Mouse (Mus musculus) limb, embryonic 12.5 days (tissue): ENCODE results near the gene Lyrm2. TPM values are rescaled to one million over a fixed set of nuclear protein-coding genes. Genes with fewer than 3 reads are reported as not detected.

Source experiments
- ATAC-seq: fragments of 200-750 bp; cut with Nextera tagmentation; 2 replicates; pipeline ENCODE4 v1.8.0; 2017; ENCODE audit warnings: low read depth, moderate TSS enrichment; ENCODE audit not compliant: insufficient number of reproducible peaks, insufficient read depth, low FRiP score, low TSS enrichment
- H3K27ac ChIP-seq: fragments of 300-500 bp; sonication (generic); 2 replicates; pipeline ENCODE4 v1.5.1; 2016; ENCODE audit warnings: mild to moderate bottlenecking, moderate library complexity
- H3K27me3 ChIP-seq: fragments of 300-500 bp; sonication (generic); 2 replicates; pipeline ENCODE4 v1.6.1; 2016; ENCODE audit warnings: mild to moderate bottlenecking, moderate library complexity
- H3K36me3 ChIP-seq: fragments of 300-500 bp; sonication (generic); 2 replicates; pipeline ENCODE4 v1.6.1; 2016; ENCODE audit warnings: mild to moderate bottlenecking, moderate library complexity
- H3K4me1 ChIP-seq: fragments of 300-500 bp; sonication (generic); replicated peaks from 2 replicates; pipeline ENCODE4 v1.6.1; 2016
- H3K4me2 ChIP-seq: fragments of 300-500 bp; sonication (generic); 2 replicates; pipeline ENCODE4 v1.6.1; 2016; ENCODE audit warnings: mild to moderate bottlenecking, moderate library complexity
- H3K4me3 ChIP-seq: fragments of 300-500 bp; sonication (generic); replicated peaks from 2 replicates; pipeline ENCODE4 v1.5.1; 2016; ENCODE audit warnings: mild to moderate bottlenecking
- H3K9ac ChIP-seq: fragments of 300-500 bp; sonication (generic); replicated peaks from 2 replicates; pipeline ENCODE4 v1.6.1; 2016; ENCODE audit warnings: mild to moderate bottlenecking, moderate library complexity
- H3K9me3 ChIP-seq: fragments of 300-500 bp; sonication (generic); 2 replicates; pipeline ENCODE4 v1.6.1; 2016; ENCODE audit warnings: mild to moderate bottlenecking, moderate library complexity
- WGBS: fragments of 180-500 bp; shearing (Covaris S2); methylation state at CpG from one replicate; pipeline ENCODE4 v1.1.7; 2016; 5-methylcytosine and 5-hydroxymethylcytosine counted together
- polyA plus RNA-seq: library from polyadenylated mRNA; unstranded; fragments of >200 nt; fragmentation: Nextera tagmentation; extraction: Ambion mirVana; gene quantifications from 2 replicates; pipeline ENCODE4 v1.2.1, GENCODE M21; 2016

The Lyrm2 gene
- 139 and 147 TPM in 2 replicates for polyA plus RNA-seq

GRCm38 (mm10) chr4:32799966-32800576 lies at the start of gene Lyrm2:
Gene Lyrm2 (plus strand): TSS chr4:32800253.
- ATAC-seq, result peak; percentile 87
- Histone ChIP-seq H3K27me3 (no peaks in the 10 kb centered on the region), H3K9me3 (no peaks in the 10 kb centered on the region; the same call in 1 of the 2 replicates), H3K4me2 (peak within 1 kb of the TSS; percentile 74), H3K36me3 (peaks cover 10% of the 10 kb centered on the region), H3K4me3 (peak within 1 kb of the TSS; percentile 80), H3K27ac (peak within 1 kb of the TSS; percentile 99), H3K4me1 (peaks cover 6% of the 10 kb centered on the region), H3K9ac (peak within 1 kb of the TSS; percentile 90)
- under 1% methylated on average over 53 of the region's 53 CpGs for WGBS

- H3K4me2 ChIP-seq, result no peak overlapping the region
- ATAC-seq, result no peak
- WGBS, result 93% methylated on average over 1 of the region's 1 CpGs
Observed at GRCm38 (mm10) chr4:32750711-32751110, 49.3 kb upstream of the Lyrm2 start.

DNA sequence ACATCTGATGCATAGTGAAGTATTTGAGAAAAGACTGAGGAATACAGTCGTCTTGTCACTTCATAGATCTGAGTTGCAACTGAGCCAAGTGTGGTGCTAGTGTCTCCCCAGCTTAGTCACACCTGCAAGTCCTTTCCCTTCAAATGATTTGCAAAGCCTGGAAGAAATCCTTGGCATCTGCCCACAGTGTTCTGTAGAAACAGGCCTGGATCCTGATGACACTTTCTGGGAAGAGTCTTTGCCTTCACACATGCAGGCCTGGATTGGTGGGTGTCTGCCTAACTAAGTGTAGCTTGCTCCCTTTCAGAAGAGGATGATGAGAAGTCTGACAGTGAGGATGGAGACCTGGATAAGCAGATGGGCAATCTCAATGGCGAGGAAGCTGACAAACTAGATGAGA lies 42.6 kb upstream of the Lyrm2 start:
- no peaks in the 10 kb centered on the region for H3K27me3 ChIP-seq
- H3K4me3 ChIP-seq, result no peak overlapping the region
- WGBS, result 83% methylated on average over 2 of the region's 2 CpGs
- H3K36me3 ChIP-seq, result peaks cover 84% of the 10 kb centered on the region
- H3K27ac ChIP-seq, result no peak overlapping the region
- H3K9me3 ChIP-seq, result no peaks in the 10 kb centered on the region
- no peak overlapping the region for H3K4me2 ChIP-seq
- H3K9ac ChIP-seq, result no peak overlapping the region
- H3K4me1 ChIP-seq, result no peaks in the 10 kb centered on the region
- no peak for ATAC-seq

More at GRCm38 (mm10) chr4:32750711-32751110, 49.3 kb upstream of the Lyrm2 start:
- no peak overlapping the region for H3K27ac ChIP-seq
- no peaks in the 10 kb centered on the region for H3K27me3 ChIP-seq
- H3K9ac ChIP-seq, result no peak overlapping the region
- peaks cover 88% of the 10 kb centered on the region for H3K36me3 ChIP-seq
- H3K9me3 ChIP-seq, result no peaks in the 10 kb centered on the region
- H3K4me3 ChIP-seq, result no peak overlapping the region
- H3K4me1 ChIP-seq, result no peaks in the 10 kb centered on the region

- ATAC-seq, result no peak
Observed at GRCm38 (mm10) chr4:32767471-32767870, 32.6 kb upstream of the Lyrm2 start.

GRCm38 (mm10) chr4:32768046-32768445 lies 32.0 kb upstream of the Lyrm2 start:
- no peak overlapping the region for H3K4me2 ChIP-seq
- no peaks in the 10 kb centered on the region for H3K4me1 ChIP-seq
- H3K4me3 ChIP-seq, result no peak overlapping the region
- 93% methylated on average over 10 of the region's 10 CpGs for WGBS
- no peak overlapping the region for H3K27ac ChIP-seq
- 0 out of 2 replicates have a peak, but pooled peaks cover 3% of the 10 kb centered on the region for H3K9me3 ChIP-seq
- ATAC-seq, result no peak
- no peak overlapping the region for H3K9ac ChIP-seq
- H3K27me3 ChIP-seq, result no peaks in the 10 kb centered on the region
- H3K36me3 ChIP-seq, result peaks cover 82% of the 10 kb centered on the region

More at GRCm38 (mm10) chr4:32767471-32767870, 32.6 kb upstream of the Lyrm2 start:
- Histone ChIP-seq H3K9me3 (0 out of 2 replicates have a peak, but pooled peaks cover 3% of the 10 kb centered on the region), H3K36me3 (peaks cover 82% of the 10 kb centered on the region), H3K27ac (no peak overlapping the region), H3K27me3 (no peaks in the 10 kb centered on the region), H3K9ac (no peak overlapping the region), H3K4me2 (no peak overlapping the region), H3K4me3 (no peak overlapping the region), H3K4me1 (no peaks in the 10 kb centered on the region)
- WGBS, result 95% methylated on average over 7 of the region's 7 CpGs

- 92% methylated on average over 7 of the region's 7 CpGs for WGBS
- no peak for ATAC-seq
- Histone ChIP-seq H3K9ac (no peak overlapping the region), H3K27me3 (no peaks in the 10 kb centered on the region), H3K9me3 (0 out of 2 replicates have a peak, but pooled peaks cover 3% of the 10 kb centered on the region), H3K36me3 (peaks cover 86% of the 10 kb centered on the region), H3K4me2 (no peak overlapping the region), H3K4me1 (no peaks in the 10 kb centered on the region), H3K4me3 (no peak overlapping the region), H3K27ac (no peak overlapping the region)
Observed at GRCm38 (mm10) chr4:32770284-32770810, 29.7 kb upstream of the Lyrm2 start.

DNA sequence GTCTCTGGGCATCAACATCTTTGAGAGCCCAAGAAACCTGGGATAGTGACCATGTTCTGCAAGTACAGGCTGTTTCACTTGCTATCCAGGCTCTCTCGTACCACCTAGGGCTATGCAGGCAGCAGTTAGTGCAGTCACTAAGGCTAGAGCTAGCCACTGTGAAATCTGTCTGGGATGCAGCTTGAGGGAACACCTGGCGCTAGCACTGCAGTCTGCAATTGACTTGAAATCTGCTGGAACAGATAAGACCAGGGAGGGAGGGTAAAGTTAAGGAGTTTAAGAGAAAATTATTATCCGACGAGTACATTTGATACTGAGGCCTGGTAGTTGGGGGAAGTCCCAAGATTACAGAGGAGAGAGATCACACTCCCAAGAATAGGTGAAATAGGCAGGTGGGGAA lies 20.1 kb upstream of the Lyrm2 start:
- no peak overlapping the region for H3K4me2 ChIP-seq
- H3K4me3 ChIP-seq, result no peak overlapping the region
- no peak overlapping the region for H3K9ac ChIP-seq
- H3K36me3 ChIP-seq, result peaks cover 20% of the 10 kb centered on the region
- 93% methylated on average over 4 of the region's 4 CpGs for WGBS
- no peaks in the 10 kb centered on the region for H3K27me3 ChIP-seq
- no peaks in the 10 kb centered on the region for H3K4me1 ChIP-seq
- ATAC-seq, result no peak
- H3K27ac ChIP-seq, result no peak overlapping the region
- H3K9me3 ChIP-seq, result peaks cover 10% of the 10 kb centered on the region; the same call in 1 of the 2 replicates

- Histone ChIP-seq H3K9ac (no peak overlapping the region), H3K36me3 (no peaks in the 10 kb centered on the region), H3K4me2 (no peak overlapping the region), H3K4me3 (no peak overlapping the region), H3K27ac (no peak overlapping the region), H3K27me3 (no peaks in the 10 kb centered on the region), H3K9me3 (0 out of 2 replicates have a peak, but pooled peaks cover 4% of the 10 kb centered on the region), H3K4me1 (no peaks in the 10 kb centered on the region)
- no peak for ATAC-seq
- WGBS, result 94% methylated on average over 1 of the region's 1 CpGs
Observed at GRCm38 (mm10) chr4:32787110-32787509, 12.9 kb upstream of the Lyrm2 start.

DNA sequence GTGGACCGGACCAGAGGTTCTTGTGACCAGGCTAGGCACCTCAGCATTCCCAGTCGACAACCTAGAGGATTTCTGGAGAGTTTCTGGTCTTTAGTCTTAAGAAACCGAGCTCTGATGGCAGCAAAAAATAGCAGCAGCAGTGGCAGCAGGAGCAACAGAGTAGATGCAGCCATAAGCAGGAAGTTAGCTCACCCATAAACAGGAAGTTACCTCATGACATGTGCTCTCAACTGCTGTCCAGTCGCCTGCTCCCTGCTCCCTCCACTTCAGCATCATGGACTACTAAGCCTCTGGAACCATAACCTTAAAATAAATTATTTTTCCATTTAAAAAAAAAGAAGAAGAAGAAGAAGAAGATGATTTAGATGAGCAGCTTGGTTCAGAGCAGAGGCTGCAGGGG lies 11.0 kb upstream of the Lyrm2 start:
- Histone ChIP-seq H3K36me3 (no peaks in the 10 kb centered on the region), H3K4me1 (no peaks in the 10 kb centered on the region), H3K27me3 (no peaks in the 10 kb centered on the region), H3K9me3 (0 out of 2 replicates have a peak, but pooled peaks cover 4% of the 10 kb centered on the region), H3K4me3 (no peak overlapping the region), H3K27ac (no peak overlapping the region), H3K4me2 (no peak overlapping the region), H3K9ac (no peak overlapping the region)
- no peak for ATAC-seq
- 81% methylated on average over 4 of the region's 4 CpGs for WGBS

DNA sequence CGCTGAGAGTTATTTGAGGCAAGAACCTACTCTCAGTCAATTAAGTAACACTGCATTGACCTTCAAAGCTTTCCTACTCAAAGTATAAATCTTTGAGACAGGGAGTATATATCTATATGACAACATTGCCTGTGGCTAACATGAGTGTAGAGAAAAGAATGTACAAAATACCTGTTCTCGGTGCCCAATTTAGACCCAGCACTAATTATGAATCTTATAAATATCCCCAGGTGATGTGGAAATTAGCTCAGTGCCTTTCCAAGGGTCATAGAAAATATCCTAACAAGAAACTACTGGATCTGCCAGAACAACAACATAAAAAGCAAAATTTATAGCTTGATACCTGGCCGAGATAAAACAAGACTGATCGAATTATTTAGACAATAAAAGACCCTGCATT lies 1.1 kb upstream of the Lyrm2 start:
- no peak overlapping the region for H3K4me3 ChIP-seq
- H3K9ac ChIP-seq, result no peak overlapping the region
- H3K27ac ChIP-seq, result no peak overlapping the region
- H3K36me3 ChIP-seq, result peaks cover 10% of the 10 kb centered on the region
- H3K27me3 ChIP-seq, result no peaks in the 10 kb centered on the region
- no peaks in the 10 kb centered on the region; the same call in 1 of the 2 replicates for H3K9me3 ChIP-seq
- no peak for ATAC-seq
- WGBS, result 88% methylated on average over 4 of the region's 4 CpGs
- H3K4me1 ChIP-seq, result peaks cover 6% of the 10 kb centered on the region
- H3K4me2 ChIP-seq, result no peak overlapping the region

DNA sequence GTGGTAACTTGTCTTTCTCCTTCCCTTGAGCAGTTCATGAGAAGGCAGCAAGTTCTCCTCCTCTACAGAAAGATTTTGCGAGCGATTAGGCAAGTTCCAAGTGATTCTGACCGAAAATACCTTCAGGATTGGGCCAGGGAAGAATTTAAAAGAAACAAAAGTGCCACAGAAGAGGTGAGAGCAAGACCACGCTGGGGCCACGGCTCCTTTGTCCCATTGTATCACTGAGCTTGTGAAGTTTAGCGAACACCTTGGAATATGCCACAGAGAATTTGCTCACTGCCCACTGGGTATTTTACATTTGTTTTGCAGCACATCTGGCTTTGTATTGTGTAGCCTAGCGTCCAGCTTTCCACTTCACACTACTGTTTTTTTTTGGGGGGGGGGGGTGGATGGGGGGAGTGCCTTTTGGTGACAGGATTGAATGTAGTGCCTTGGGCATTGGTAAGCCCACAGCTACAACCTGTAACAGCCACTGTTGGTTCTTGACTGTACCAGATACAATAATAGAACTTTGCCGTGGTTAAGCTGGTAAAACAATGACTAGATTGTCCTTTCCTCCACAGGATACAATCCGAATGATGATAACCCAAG lies 621 bp downstream of the Lyrm2 start:
- H3K27ac ChIP-seq, result peak overlapping the region; percentile 99
- H3K4me2 ChIP-seq, result peak overlapping the region; percentile 74
- ATAC-seq, result 0 out of 2 replicates have a peak, but pooled peaks have one; percentile 50
- H3K4me3 ChIP-seq, result peak overlapping the region; percentile 80
- peak overlapping the region; percentile 90 for H3K9ac ChIP-seq
- H3K9me3 ChIP-seq, result no peaks in the 10 kb centered on the region; the same call in 1 of the 2 replicates
- WGBS, result 12% methylated on average over 9 of the region's 9 CpGs
- peaks cover 10% of the 10 kb centered on the region for H3K36me3 ChIP-seq
- no peaks in the 10 kb centered on the region for H3K27me3 ChIP-seq
- H3K4me1 ChIP-seq, result peaks cover 6% of the 10 kb centered on the region
